8 mouse cellular contexts compared by ENCODE assay signal in genomic region chr6:103746103-103746502, GRCm38 (mm10).
DNase-seq lines count a peak whose midpoint lies in the region.

No protein-coding gene starts in this region.

- peak; percentile 34 to 53 for DNase-seq in cerebellum, postnatal 4 days (ENCODE audit: low spot score in 2 of 2)
- DNase-seq in cerebellum, adult 11 months = no peak
- DNase-seq in lung, postnatal 14 days = peak; percentile 10
- no peak for DNase-seq in lung, adult 18-20 months
- peak; percentile 4 for DNase-seq in c-Kit-negative CD71-positive TER-119-positive erythroid progenitor cells, embryonic 14.5 days (ENCODE audit: low read depth, low spot score)
- peak; percentile 69 to 70 for DNase-seq in layer of hippocampus, postnatal 10 days (ENCODE audit: low spot score in 2 of 2)
- DNase-seq in thymus, postnatal 25 days = peak; percentile 6
- no peak for DNase-seq in Muller cell, postnatal 12 days (ENCODE audit: inconsistent ontology term)

Comparison
In these comparisons a context has a peak if more than half of its experiments do, and no peak if none do; other contexts are left out.
1. DNase-seq: peak in cerebellum, postnatal 4 days (2 of 2), lung, postnatal 14 days (single experiment), c-Kit-negative CD71-positive TER-119-positive erythroid progenitor cells, embryonic 14.5 days (single experiment), layer of hippocampus, postnatal 10 days (2 of 2) and thymus, postnatal 25 days (single experiment); none in cerebellum, adult 11 months (single experiment), lung, adult 18-20 months (0 of 2) and Muller cell, postnatal 12 days (single experiment).